Mouse (Mus musculus) urinary bladder, postnatal 14 days (tissue): ENCODE data around the gene Dnajc2.
A peak's percentile ranks its signal among the peaks of the same experiment; 100 is the strongest.

Source experiments
- DNase-seq: peaks from one replicate; pipeline ENCODE4 v3.0.0; 2021; ENCODE audit warnings: low spot score

The Dnajc2 gene

DNA sequence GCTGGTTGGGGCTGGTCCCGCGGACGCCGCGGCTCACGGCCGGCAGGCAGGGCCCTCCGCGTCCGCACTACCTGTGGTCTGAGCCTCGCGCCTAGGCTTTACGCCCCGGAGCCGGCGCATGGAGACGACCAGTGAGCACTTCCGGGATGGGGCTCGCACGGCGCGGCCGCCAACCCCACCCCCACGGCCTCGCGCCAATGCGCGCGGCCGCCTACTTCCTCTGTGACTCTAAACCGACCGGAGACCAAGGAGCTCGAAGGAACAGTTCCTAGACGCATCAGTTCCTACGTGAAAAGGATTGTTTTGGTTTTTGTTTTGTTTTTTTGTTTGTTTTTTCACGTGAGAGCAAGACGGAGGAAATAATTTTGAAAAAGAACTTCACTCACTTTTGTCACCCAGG, at the start of gene Dnajc2, which contains the start of gene Psmc2:
Dnajc2 (minus strand) TSS at position 199 of the 400 bp plus-strand sequence.
Psmc2 (plus strand) TSS at position 231 of the 400 bp plus-strand sequence.
- DNase-seq = peak; percentile 90

DNA sequence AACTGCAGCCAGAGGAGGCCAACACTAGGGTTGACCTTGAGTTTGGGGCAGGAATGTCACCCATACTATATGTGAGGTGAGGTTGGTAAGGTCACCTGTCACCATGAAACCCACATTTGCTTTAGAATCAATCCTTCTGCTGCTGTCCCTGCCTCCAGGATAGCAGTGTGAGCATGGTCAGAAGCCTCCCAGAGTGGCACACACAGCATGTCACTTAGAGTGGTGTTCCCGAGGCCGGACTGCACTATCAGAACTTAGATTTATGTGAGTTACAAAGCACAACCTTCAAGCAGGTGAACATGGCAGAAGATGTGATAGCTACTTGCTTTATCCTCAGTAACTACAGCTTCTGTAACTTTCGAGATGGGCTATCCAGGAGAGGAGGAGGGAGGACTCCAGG, 46.7 kb upstream of the Dnajc2 start:
- DNase-seq = no peak

DNA sequence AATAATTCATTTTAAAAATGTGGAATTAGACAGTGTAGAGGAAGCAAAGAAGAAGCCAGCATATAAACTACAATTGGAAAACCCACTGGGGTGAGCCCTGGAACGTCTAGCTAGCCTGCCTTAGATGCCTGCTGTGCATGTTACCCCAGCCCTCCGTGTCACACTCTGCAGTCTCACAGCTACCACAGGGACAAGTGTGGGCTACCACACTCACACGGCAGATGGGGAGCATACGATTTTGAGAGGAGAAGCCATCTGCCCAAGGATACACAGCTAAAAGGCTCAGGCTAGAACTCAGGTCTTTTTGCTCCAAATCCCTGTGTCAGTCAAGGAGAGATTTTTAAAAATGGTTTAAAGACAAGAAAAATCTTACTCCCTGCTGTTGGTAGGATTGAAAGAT, 43.8 kb upstream of the Dnajc2 start:
- no peak for DNase-seq

DNA sequence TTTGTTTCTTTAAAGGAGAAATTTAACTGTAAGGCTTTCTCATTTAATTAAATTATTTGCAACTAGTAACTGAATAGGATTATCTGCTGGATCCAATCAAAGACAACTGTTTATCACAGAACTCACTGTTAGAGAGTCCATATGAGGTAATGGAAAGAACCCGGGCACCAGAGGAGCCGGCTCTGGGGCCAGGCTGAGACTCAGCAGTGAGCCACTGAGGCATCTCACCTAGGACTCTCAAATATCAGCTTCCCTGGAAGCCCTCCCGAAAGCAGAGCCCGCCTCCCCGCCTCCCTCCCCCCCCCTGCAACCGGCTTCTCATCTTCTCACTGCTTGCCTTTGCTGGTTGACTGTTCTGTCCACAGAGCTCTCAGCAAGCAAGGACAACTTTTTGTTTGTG, 42.6 kb upstream of the Dnajc2 start:
- no peak for DNase-seq

DNA sequence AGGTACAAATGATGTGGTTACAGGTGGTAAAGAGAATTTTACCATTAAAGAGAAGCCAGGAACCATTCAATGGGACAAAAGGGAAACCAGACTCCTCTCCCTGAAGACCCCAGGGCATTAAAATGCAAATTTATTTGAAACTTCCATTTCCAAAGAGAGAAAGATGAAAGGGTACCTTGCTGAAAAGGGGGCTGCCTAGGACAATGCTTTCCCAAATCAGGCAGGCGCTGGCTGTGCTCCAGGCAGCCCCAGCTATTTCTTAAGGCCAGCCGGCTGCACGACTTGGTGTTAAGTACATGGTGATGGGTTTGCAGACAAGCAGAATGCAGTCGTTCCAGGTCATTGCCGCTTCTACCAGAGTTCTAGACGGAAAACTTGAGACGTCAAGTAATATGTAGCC, 41.3 kb upstream of the Dnajc2 start:
- DNase-seq = no peak

DNA sequence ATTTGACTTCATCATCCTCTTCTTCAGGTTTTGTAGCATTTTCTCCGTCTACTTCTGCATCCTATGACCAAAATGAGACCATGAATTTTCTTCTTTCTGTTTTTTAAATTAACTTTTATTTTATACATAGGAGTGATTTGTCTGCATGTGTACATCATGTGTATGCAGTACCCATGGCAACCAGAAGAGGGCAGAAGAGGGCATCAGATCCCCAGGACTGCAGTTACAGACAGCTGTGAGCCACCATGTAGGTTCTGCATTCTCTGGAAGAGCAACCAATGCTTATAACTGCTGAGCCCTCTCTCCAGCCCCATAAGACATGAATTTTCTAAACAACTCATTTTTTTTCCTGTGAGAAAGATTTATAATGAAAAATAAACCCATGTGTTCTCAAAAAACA, 28.9 kb upstream of the Dnajc2 start:
- DNase-seq = peak; percentile 41

DNA sequence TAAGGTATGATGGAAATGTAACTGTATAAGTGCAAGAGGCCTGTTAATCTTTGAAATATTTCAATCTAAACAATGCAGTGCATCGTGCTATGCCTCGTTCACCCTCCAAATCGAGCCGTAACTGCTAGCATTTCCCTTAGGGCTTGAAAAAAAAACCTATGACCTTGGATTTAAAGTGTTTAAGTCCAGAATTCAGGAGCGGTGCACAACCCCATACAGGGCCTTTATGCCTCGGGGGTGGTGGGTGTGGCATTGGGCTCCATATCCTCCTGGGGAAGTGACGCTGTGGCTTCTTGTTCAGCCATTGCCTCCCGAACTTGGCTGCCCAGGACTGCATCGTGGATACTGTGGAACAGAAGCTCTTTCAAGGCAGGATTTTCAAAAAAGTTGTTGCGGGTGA, 25.9 kb upstream of the Dnajc2 start:
- no peak for DNase-seq

DNA sequence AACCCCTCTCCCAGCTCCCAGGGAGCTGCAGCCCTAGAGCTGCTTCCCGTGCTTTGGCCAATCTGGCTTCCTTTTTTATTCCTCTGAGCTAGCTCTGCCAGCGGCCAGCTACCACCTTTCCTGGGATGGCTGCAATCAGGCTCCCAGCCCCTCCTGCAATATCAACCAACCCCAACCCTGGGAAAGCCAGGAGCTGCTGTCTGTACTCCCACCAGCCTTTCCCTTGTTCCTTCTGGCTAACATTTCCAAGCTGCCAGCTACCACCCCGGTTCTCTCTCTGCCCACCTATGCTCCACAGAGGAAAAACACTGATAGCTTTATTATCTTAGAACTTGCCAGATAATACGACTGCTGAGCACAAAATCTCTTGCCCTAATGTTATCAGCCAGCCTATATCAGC, 19.8 kb upstream of the Dnajc2 start:
- DNase-seq = no peak

DNA sequence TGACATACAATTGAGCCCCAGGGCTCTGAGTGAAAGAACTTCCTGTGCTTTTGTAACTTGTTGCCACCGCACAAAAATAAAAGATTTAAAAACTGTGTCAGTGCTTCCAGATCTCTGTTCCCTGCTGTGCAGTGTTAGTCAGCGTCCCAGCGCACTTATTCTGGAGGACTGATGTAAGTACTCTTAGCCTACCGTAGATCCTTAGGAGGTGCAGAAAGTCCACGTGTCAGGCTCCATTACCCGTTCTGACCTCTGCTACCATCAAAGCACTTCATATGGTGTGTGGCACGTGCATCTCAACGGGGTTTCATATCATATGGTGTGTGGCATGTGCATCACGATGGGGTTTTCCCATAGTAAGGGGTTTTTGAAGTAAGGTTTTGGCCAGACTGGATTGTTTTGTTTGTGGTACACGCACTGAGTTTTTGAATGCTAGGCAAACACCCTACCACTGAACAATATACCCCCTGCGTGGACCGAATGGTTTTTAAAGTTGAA, 18.7 kb upstream of the Dnajc2 start:
- no peak for DNase-seq

DNA sequence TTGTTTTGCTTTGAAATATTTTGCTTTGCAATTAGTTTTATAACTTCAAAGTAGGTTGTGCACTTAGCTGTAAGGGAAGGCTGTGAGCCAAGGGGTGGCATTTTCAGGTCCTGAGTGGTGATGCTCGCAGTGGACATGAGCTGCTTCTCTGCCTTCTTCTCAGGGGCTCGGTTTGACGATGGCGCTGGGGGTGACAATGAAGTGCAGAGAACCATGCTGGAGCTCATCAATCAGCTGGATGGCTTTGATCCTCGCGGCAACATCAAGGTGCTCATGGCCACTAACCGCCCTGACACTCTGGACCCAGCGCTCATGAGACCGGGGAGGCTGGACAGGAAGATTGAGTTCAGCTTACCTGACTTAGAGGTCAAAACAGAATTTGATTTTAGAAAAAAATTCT, 17.9 kb upstream of the Dnajc2 start:
- no peak for DNase-seq

DNA sequence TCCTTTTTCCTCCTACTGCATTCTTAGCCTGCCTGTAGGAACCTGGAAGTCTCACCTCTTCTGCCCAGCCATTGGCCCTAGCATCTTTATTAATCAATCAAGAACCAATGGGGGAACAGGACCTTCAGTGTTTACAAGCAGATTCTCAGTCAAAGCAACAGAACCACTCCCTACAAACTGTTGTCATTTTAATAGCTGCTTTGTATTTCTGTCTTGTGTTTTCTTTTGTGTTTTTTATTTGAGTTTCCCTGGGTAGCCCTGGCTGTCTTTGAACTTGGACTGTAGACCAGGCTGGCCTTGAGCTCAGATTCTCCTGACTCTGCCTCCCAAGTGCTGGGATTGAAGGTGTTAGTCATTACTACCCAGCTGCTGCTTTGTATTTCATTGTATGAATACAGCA, 7.1 kb upstream of the Dnajc2 start:
- DNase-seq = no peak

DNA sequence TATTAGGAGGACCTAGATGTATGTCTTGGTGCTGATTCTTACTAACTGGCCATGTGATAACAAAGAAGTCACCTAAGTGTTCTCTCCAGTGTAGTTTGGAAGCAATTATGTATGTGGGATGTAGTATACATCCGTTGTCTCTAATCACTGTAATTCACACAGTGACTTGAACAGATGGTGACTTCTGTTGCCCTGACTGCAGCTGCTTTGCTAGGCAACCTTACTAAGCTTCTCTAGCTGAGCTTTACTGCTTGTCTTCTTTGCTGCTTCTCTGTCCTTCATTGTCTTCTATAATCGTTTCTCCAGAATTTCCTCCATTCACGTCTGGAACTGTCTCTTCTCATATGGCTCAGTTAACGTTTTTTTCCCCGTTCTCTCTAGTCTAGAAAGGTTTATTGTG, 4.0 kb upstream of the Dnajc2 start:
- DNase-seq = no peak

DNA sequence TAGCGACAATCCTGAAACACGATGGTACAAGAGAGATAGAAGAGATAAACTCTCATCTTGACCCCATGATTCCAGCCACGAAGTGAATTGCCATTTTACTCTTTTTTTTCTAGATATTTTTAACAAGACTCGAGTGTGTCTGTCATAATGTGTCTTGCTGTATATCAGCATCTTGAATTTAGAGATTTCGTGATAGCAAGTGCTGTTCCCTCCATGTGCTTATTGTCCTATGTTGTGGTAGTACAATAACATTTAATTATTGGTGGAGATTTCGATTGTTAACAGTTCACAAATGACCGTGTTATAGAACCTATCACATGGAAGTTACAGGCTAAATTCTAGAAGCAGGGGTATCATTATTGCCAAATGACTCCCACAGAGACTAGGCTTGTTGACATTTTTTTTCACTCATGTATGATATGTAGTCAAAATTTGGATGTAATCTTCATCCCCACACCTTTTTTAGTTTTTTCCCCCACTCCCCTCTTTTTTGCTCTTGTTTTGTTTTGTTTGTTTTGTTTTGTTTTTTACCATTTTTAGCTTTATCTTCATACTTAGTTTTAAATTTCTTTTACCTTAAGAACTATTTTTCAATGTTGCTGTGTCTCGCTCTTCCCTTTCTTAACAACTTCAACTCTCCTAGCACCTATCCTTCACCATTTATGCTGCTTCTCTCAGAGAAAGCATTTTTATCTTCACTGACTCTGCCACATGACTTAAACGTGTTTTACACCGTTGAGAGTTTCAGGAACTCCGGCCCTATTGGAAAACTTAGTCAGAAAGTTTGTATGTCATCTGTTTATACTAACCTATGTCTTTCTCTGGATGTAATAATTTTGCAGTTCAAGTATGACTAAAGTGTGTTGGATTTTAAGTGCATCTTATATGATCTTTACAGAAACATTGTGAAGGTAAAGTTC, 2.4 kb upstream of the Dnajc2 start:
- no peak for DNase-seq

DNA sequence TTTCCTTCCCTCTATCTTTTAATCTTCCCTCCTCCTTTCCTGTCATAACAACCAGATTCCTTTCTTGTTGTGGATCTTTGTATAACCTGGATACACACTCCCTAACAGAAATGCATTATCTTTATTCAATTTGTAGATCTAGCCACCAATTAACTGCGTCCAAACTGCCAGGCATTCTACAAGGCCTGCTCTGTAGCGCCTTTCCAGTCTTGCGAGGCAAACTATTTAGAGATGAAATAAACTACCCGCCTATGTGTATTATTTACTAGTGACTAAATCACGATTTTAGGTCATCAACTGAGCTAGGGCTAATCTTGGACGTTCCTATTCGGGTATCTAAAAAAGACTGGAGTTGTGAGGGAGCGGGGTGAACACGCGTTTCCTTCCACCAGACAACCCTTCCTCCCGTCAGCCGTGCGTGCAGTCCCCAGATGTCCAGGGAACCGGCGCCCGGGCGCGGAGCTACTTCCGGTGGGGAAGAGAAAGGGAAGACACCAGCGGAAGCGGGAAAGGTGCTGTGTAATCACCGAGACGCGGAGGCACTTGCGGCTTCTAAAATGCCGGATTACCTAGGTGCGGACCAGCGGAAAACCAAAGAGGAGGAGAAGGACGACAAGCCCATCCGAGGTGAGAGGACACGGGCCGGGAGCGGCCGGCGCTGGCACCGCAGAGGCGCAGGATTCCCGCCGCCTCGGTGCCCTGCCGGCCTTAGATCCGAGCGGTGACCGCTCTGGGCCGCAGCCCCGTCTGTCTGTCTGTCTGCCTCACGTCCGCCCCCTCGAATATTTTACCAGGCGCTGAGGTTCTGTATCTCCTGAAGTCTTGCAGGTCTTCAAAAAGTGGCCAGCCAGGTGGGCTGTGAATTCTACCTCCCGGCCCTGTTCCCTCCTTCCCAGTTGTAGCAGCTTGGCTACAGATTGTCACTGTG, 1.5 kb upstream of the Dnajc2 start:
- DNase-seq = peak; percentile 92

DNA sequence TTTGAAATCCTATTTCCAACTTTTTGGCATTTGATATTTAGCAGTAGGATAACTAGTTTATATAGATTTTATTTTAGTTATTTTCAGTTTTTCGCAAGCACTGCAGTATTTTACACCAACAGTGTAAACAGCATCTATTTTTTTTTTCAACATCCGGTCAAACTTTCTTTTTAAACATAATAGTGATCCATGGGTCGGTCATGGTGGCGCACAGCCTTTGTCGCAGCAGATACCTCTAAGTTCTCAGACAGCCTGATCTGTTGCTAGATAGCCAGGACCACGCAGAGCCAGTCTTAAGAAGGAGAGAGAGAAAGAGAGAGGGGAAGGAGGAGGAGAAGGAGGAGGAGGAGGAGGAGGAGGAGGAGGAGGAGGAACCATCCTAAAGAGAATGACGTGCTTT, 725 bp upstream of the Dnajc2 start:
- no peak for DNase-seq

DNA sequence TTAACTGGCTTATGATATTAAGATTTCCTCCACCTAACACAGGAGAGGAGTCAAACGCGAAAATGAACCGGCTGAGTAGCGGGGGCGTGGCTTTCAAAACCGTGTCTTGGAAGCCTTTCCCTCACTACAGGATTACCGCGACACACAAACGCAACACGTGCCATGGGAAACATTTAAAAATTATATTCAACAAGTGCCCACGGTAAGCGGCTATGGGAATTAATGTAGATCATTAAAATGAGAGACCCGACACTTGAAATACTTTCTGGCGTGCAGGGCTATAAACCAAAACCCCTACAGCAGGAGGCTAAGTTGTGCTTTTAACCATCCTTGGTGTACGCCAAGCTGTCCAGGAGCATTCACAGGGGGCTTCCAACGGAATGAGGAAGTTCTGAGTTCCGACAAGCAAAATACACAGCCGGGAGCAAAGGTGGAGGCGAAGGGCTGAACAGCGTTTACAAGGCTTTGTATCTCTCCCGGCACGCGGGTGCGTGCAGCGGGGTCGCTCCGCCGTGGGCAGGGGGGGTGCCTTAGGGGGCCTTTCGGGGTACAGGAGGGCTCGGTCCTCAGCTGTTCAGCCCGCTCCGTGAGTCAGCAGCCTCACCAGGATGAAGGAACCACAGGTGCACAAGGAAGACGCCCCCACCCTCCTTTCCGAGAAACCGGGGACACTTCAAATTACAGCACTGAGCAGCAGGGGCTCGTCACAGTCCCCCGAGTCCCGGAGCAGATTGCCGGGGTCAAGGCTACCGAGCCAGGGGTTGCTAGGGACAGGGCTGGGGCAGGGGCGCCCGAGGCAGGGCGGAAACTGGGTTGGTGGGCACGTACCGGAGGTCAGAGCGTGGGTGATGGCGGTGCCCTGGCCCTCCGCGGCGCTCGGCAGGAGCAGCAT, 644 bp downstream of the Dnajc2 start:
- peak; percentile 14 for DNase-seq

DNA sequence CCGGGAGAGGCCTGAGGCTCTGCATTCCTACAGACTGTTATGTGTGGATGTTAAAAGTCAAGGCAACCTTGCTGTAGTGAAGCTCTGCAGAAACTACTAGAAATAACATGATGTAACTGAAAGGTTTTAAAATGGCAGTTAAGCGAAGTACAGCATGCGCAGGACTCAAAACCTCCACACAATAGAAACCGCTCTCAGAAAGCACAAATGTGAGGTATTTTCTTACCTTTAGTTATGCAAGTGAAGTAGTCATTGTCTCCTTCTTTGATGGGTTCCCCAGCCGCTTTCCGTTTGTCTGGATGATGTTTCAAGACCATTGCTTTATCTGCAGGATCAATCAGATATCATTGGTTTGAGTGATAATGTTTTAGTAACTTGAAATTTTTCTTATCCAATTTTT, 8.6 kb downstream of the Dnajc2 start:
- DNase-seq = no peak

DNA sequence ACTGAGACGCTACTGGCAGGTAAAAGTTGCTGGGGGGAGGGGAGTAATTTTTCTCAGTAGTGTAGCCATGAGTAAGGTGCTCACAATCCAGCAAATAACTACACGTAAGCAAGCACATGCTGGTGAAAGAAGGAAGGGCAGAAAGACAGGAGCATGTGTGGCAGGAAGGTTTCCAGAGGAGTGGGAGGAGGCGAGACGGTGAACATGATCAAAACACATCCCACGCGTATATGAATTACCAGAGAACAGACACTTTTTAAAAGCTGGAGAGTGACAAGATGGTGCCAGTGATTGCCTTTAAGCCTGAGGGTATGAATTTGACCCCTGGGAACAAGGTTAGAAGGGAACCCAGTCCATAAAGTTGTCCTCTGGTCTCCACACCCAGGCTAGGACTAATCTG, 15.2 kb downstream of the Dnajc2 start:
- no peak for DNase-seq

DNA sequence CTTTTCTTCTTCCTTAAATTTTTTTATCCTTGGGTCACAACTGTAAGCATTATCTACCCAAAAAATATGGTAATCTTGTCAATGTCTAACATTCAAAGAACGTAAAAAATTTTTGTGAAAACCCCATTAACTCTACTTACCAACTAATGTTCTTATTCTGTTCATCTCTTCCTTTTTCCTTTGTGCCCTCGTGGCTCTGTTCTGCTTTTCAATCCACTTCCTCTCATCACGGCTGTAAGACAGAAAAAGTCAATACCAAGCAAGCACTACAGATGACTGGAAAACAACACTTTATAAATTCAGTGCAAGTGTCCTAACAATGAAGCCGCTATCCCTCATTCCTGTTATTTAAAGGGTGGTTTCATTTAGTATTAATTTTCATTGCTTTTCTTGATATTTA, 16.5 kb downstream of the Dnajc2 start:
- no peak for DNase-seq

DNA sequence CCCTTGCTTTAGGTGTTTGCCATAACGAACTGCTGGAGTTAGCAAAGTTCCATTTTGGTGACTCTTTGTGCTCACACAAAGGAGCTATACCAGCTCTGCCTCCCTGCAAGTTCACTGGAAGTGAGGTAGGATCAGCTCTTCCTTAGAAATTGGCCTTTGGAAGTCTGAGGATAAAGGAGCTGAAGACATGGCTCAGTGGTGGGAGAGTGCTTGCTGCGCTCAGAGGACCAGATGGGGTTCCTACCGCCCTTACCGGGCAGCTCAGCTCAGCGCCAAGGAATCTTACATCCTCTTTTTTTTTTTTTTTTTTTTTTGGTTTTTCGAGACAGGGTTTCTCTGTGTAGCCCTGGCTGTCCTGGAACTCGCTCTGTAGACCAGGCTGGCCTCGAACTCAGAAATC, 39.1 kb downstream of the Dnajc2 start:
- DNase-seq = no peak

DNA sequence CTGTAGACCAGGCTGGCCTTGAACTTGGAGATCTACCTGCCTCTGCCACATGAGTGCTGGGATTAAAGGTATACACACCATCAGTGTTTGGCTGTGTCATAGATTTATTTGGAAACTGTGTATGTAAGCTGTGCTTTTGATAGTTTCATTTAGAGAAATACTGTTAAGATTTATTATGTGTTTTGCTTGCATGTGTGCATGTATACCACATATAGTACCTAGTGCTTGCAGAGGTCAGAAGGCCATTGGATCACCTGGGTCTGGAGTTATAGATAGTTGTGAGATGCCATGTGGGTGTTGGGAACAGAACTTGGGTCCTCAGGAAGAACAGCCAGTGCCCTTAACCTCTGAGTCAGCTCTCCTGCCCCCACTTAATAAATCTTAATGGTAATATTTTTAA, 40.4 kb downstream of the Dnajc2 start:
- DNase-seq = no peak

DNA sequence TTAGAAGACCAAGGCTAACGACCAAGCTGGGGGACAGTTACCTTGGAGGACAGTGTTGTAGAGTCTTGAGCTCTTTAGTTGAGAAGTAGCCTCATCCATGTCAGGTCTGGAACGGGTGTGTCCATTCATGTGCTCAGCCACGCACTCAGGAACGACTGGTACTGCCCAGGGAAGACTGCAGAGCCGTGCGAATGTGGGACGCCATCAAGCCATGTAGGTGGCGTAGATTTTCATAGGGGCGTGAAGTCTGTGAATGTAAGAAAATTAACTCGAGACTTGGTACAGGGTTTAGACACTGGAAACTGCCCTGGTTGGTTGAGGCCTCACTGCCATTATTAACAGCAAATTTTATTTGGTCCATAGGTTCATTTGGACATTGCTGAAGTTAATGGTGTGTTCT, 41.4 kb downstream of the Dnajc2 start:
- no peak for DNase-seq
